Mouse (Mus musculus) c-Kit-positive CD71-negative TER-119-negative erythroid progenitor cells, embryonic 14.5 days (primary cell): ENCODE measurements around the gene Lbx1.

ENCODE experiments used
- DNase-seq: peaks from one replicate; pipeline ENCODE4 v3.0.0-alpha.2; 2013; ENCODE audit warnings: low read depth

The Lbx1 gene

GRCm38 (mm10) chr19:45209776-45210422 lies 25.7 kb downstream of the Lbx1 start:
- DNase-seq, result no peak

- no peak for DNase-seq
These were observed 26.4 kb downstream of the Lbx1 start for GRCm38 (mm10) chr19:45209191-45209590.

GRCm38 (mm10) chr19:45208438-45209060 lies 27.1 kb downstream of the Lbx1 start:
- DNase-seq, result no peak

- no peak for DNase-seq
These were observed 27.8 kb downstream of the Lbx1 start for GRCm38 (mm10) chr19:45207662-45208437.

- no peak for DNase-seq
These were observed 28.5 kb downstream of the Lbx1 start for GRCm38 (mm10) chr19:45207153-45207552.

- no peak for DNase-seq
These were observed 30.1 kb downstream of the Lbx1 start for GRCm38 (mm10) chr19:45205311-45206105.

- DNase-seq, result no peak
These were observed 38.6 kb downstream of the Lbx1 start for GRCm38 (mm10) chr19:45196967-45197366.

- no peak for DNase-seq
These were observed 41.0 kb downstream of the Lbx1 start for GRCm38 (mm10) chr19:45194651-45195050.
